Mouse (Mus musculus): ENCODE results near the gene Rab25. TPM values are rescaled to one million over a fixed set of nuclear protein-coding genes. Genes with fewer than 3 reads are reported as not detected.

Rab25 gene
- polyA plus RNA-seq, 1 experiment from 2014 or later = 1.5 TPM

DNA sequence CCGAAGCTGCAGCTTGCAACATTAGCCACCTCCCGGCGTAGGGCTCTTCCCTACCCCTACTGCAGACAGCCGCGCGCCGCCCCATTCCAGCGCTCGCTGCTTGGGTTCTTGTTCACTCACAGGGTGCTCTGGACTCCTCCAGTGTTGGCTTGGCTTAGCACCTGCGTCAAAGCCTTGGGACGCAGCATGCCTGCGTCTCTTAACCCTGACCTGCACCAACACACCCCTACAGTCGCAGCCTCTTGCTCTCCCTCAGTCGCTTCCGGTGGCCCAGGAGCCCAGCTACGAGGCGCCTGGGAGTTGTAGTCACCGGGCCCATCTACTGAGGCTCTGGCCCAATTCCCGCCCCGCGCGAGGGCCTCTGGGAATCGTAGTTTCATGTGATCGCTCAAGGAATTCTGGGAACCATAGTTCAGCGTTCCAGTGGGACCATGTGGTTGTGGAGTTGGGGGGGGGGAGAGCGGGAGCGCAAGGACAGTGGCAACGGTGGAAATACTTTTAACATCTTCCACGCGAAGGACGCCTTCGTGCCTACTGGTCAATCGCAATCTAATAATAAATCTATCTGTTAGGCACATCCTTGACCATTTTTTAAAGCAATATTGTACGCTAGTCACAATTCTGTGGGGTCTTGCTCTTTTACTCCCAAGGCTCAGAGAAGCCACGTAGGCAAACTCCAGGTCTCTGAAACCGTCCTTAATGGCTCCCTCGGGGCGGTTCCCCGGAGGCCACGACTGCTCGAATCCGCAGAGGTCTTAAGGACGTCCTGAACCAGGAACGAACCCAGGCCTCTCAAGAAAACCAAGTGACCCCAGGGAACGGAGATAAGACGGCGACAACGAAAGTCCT is 4.8 kb upstream of the Rab25 start, which contains the start of gene Lamtor2:
Gene Lamtor2, minus strand, starts transcription at position 399 of the 849 bp plus-strand sequence.
- H3K4me3 ChIP-seq = peak within 1 kb of the TSS; percentile 83
- no peaks in the 10 kb centered on the region for H3K27me3 ChIP-seq (replicated peaks)
- peaks cover 32% of the 10 kb centered on the region for H3K36me3 ChIP-seq
- H3K9ac ChIP-seq = peak within 1 kb of the TSS; percentile 97
- no peaks in the 10 kb centered on the region for H3K9me3 ChIP-seq
- peak within 1 kb of the TSS; percentile 85 for H3K4me2 ChIP-seq
- WGBS = under 1% methylated on average over 48 of the region's 48 CpGs
- peaks cover 30% of the 10 kb centered on the region for H3K4me1 ChIP-seq
- H3K27ac ChIP-seq (replicated peaks) = peak within 1 kb of the TSS; percentile 97
- peak; percentile 81 for ATAC-seq (ENCODE audit: extremely low read depth, insufficient number of reproducible peaks, low FRiP score, low TSS enrichment)

DNA sequence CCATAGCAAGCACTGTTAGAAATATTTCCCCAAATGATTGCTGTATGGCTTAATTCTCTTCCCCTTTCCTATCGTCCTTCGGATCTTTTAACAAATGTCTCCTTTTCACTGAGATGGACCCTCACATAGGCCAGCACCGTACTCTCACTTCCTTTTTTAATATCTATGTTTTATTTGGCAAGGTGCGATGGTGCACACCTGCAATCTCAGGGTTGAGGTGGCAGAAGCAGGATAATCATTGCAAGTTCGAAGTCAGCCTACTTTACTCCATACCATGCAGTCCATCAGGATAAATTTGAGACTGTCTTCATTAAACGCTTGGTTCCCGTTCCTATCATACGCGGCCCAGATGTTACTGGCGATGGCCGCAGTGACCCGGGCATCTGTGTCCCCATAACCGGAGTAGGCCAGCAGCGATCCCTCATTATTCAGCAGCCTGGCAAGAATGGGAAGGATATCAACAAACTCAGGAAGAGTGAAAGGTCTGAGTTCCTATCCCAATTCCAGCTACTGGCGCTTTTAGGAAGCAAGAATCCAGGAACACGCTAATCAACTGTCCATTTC is 4.1 kb upstream of the Rab25 start:
- no peaks in the 10 kb centered on the region for H3K9me3 ChIP-seq
- WGBS = 21% methylated on average over 16 of the region's 16 CpGs
- H3K27ac ChIP-seq (replicated peaks) = peak overlapping the region; percentile 97
- H3K27me3 ChIP-seq (replicated peaks) = no peaks in the 10 kb centered on the region
- H3K4me2 ChIP-seq = peak overlapping the region; percentile 85
- H3K9ac ChIP-seq = peak overlapping the region; percentile 89
- H3K36me3 ChIP-seq = peaks cover 25% of the 10 kb centered on the region
- peak overlapping the region; percentile 83 for H3K4me3 ChIP-seq
- peaks cover 30% of the 10 kb centered on the region for H3K4me1 ChIP-seq
- no peak for ATAC-seq (ENCODE audit: extremely low read depth, insufficient number of reproducible peaks, low FRiP score, low TSS enrichment)

DNA sequence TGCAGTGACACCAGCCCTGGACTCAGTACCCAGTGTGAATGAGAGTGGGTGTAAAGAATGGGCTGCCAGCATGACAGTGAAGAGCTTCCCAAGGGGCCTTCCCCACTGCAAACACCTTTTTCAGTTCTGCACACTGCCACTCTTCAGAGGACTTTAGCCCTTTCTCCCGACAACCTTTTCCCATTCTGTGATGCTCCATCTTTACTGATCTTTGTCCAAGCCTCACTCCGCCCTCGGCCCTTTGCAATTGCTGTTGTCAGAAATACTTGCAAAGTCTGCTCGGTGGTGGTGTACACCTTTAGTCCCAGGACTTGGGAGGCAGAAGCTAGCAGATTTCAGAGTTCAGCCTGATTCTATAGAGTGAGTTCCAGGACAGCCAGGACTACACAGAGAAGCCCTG is 3.5 kb upstream of the Rab25 start:
- ATAC-seq (ENCODE audit: extremely low read depth, insufficient number of reproducible peaks, low FRiP score, low TSS enrichment) = no peak
- 81% methylated on average over 4 of the region's 4 CpGs for WGBS
- Histone ChIP-seq H3K27ac (replicated peaks) (no peak overlapping the region), H3K9ac (peak overlapping the region; percentile 89), H3K4me3 (peak overlapping the region; percentile 83), H3K9me3 (no peaks in the 10 kb centered on the region), H3K36me3 (peaks cover 19% of the 10 kb centered on the region), H3K4me1 (peaks cover 30% of the 10 kb centered on the region), H3K4me2 (peak overlapping the region; percentile 85), H3K27me3 (replicated peaks) (no peaks in the 10 kb centered on the region)

DNA sequence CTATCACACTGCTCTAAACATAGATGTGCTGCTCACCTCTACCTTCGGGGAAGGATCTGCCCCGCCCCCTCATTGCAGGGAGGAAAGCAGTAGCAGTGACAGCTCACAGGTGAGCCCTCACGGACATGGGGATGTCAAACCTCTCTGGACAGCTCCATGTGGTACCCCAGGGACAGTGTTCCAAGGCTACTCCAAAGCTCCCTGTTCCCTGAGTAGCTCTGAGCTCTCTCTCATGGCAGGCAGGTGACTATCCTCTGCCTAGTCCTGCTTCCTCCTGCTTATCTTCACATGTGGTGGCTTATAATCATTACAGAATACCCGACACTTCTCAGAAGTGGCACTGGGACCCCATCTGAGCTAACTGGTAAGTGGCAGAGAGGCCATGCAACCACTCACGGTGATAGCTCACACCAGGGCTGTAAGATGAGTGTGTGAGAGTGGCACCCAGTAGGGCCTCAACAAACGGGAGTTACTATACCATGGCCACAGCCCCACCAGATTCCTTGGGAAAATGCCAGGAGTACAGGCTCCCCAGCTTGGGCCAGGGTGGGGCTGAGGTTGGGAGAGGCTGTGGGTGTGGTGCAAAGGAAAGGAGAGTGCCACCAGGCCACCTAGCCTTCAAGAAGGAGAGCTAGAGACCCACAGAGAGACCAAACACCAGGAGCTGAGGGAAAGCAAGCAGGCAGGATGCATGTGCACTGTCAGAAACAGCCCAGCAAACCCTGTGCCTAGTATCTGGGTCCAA is 1.3 kb downstream of the Rab25 start:
- Histone ChIP-seq H3K4me3 (no peak overlapping the region), H3K27ac (replicated peaks) (no peak overlapping the region), H3K4me2 (no peak overlapping the region), H3K9ac (no peak overlapping the region), H3K27me3 (replicated peaks) (no peaks in the 10 kb centered on the region), H3K4me1 (peaks cover 8% of the 10 kb centered on the region), H3K36me3 (peaks cover 5% of the 10 kb centered on the region; the same call in 1 of the 2 replicates), H3K9me3 (no peaks in the 10 kb centered on the region)
- no peak for ATAC-seq (ENCODE audit: extremely low read depth, insufficient number of reproducible peaks, low FRiP score, low TSS enrichment)
- WGBS = 60% methylated on average over 6 of the region's 6 CpGs

DNA sequence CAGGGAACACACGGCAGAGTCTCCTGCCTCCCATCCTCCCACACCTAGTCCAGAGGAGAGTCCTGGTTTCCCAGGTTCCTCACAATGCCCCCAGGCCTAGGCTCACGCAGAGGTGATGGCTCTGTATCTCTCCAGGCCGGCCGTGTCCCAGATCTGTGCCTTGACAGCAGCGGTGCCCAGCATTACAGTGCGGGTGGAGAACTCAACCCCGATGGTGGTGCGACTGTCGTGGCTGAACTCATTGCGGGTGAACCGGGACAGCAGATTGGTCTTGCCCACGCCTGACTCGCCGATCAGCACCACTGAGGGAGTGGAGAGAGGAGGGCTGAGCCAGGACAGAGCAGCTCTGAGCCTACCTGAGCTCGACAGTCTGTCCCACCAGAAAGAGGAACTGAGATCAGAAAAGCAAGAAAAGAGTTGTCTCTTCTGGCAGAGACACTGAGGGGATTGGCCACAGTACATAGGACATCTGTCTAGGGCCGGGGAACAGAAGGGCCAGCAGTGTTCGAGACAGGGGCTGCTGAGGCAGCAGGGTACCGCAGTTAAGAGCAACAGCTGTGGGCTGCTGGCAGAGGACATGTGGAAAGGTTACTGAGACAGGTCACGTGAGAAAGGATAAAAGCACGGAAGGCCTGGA is 3.0 kb downstream of the Rab25 start:
- no peak for ATAC-seq (ENCODE audit: extremely low read depth, insufficient number of reproducible peaks, low FRiP score, low TSS enrichment)
- 61% methylated on average over 20 of the region's 20 CpGs for WGBS
- Histone ChIP-seq H3K9me3 (no peaks in the 10 kb centered on the region), H3K27me3 (replicated peaks) (no peaks in the 10 kb centered on the region), H3K36me3 (peaks cover 13% of the 10 kb centered on the region), H3K4me1 (peaks cover 7% of the 10 kb centered on the region), H3K4me2 (no peak overlapping the region), H3K9ac (0 out of 2 replicates have a peak overlapping the region, but pooled peaks have one; percentile 40), H3K27ac (replicated peaks) (no peak overlapping the region), H3K4me3 (no peak overlapping the region)

DNA sequence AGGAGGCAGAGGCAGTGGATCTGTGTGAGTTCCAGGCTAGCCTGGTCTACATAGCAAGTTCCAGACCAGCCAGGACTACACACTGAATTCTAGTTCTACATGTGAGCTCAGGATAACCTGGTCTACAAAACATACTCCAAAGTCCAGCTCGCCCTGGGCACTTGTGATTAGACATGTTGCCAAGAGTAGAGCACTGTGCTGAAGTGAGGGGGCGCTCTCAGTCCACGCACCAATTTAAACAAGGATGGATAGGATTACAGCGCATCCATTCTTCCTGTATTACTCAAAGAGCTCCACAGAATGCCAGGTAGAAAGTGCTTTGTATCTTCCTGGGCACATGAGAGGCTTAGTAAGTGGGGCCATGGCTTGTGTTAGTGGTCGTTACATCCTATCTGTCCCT is 3.6 kb downstream of the Rab25 start:
- peaks cover 11% of the 10 kb centered on the region for H3K4me1 ChIP-seq
- H3K27ac ChIP-seq (replicated peaks) = no peak overlapping the region
- H3K36me3 ChIP-seq = peaks cover 17% of the 10 kb centered on the region
- no peak overlapping the region for H3K4me3 ChIP-seq
- H3K4me2 ChIP-seq = no peak overlapping the region
- H3K9ac ChIP-seq = 0 out of 2 replicates have a peak overlapping the region, but pooled peaks have one; percentile 40
- WGBS = 26% methylated on average over 5 of the region's 5 CpGs
- ATAC-seq (ENCODE audit: extremely low read depth, insufficient number of reproducible peaks, low FRiP score, low TSS enrichment) = no peak
- H3K27me3 ChIP-seq (replicated peaks) = no peaks in the 10 kb centered on the region
- no peaks in the 10 kb centered on the region for H3K9me3 ChIP-seq

DNA sequence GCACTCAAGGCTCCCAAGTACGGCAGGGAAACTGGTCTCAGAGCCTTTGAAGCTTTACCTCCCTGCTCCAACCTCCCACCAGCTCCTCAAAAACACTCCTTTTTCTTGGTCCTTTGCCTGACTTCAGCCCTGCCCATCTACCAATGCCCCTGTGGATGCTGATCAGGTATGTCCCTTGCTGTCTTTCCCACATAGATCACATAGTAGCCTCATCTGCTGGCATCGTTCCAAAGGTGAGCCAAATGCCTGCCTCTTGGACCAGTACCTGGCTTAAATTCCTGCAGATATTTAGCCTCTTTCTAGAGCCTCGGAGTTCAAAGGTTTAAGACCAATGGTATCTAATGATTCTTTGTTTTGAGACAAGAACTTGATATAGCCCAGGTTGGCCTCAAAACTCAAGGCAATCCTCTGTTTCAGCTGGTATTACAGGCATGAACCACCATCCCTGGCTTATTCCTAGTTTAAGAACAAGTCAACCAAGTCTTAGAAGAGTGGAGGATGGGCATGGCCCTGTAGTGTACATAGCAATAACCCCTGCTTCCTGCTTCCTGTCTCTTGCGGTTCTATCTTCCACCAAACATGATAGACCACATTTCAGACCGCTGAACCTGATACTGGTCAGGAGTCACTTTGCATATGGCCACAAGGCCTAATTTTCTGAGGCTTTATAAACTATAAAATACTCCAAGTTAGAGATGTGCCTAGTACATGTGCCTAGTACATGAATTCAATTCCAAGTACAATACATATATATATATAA is 4.3 kb downstream of the Rab25 start:
- Histone ChIP-seq H3K27ac (replicated peaks) (no peak overlapping the region), H3K4me3 (no peak overlapping the region), H3K9ac (no peak overlapping the region), H3K4me1 (peaks cover 15% of the 10 kb centered on the region), H3K9me3 (no peaks in the 10 kb centered on the region), H3K27me3 (replicated peaks) (no peaks in the 10 kb centered on the region), H3K36me3 (peaks cover 17% of the 10 kb centered on the region), H3K4me2 (no peak overlapping the region)
- no peak for ATAC-seq (ENCODE audit: extremely low read depth, insufficient number of reproducible peaks, low FRiP score, low TSS enrichment)
- WGBS = 56% methylated on average over 5 of the region's 5 CpGs

DNA sequence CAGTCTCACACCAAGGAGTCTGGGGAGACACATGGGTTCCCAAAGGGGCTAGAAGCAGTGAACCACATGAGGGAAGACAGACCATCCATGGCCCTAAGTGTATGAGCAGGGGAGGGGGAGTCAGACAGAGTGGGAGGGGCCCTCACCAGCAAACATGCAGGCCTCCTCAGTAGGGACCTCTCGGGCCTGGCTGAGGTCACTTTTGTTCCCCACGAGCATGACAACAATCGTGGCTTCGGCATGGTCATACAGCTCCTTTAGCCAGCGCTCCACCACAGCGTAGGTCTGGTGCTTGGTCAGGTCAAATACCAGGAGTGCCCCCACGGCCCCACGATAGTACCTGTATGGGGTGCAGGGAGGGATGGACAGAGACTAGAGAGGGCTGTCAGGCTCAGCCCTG is 4.9 kb downstream of the Rab25 start:
- Histone ChIP-seq H3K9ac (no peak overlapping the region), H3K36me3 (peaks cover 22% of the 10 kb centered on the region), H3K4me2 (no peak overlapping the region), H3K9me3 (no peaks in the 10 kb centered on the region), H3K4me3 (no peak overlapping the region), H3K27me3 (replicated peaks) (no peaks in the 10 kb centered on the region), H3K27ac (replicated peaks) (no peak overlapping the region), H3K4me1 (peaks cover 22% of the 10 kb centered on the region)
- no peak for ATAC-seq (ENCODE audit: extremely low read depth, insufficient number of reproducible peaks, low FRiP score, low TSS enrichment)
- 80% methylated on average over 8 of the region's 8 CpGs for WGBS

DNA sequence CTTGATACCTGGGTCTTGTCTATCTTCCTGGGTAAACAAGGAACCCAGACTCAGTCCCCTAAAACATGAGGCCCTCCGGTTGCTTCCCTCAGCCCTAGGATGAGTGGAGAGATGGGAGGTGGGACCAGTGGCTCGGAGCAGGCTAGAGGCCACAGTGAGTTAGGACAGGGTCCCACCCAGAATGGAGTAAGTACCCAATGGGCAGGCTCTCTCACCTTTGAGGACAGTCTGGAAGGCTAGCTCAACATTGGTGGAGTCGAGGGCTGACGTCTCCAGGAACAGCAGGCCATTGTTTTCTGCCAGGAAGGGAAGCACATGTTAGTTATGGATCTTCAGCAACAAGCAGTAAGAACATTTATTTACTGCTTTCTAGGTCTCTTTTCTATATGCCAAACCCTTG is 5.6 kb downstream of the Rab25 start:
- Histone ChIP-seq H3K4me1 (peaks cover 27% of the 10 kb centered on the region), H3K36me3 (peaks cover 29% of the 10 kb centered on the region), H3K27ac (replicated peaks) (no peak overlapping the region), H3K9me3 (no peaks in the 10 kb centered on the region), H3K4me2 (no peak overlapping the region), H3K27me3 (replicated peaks) (no peaks in the 10 kb centered on the region), H3K4me3 (no peak overlapping the region), H3K9ac (no peak overlapping the region)
- ATAC-seq (ENCODE audit: extremely low read depth, insufficient number of reproducible peaks, low FRiP score, low TSS enrichment) = no peak
- WGBS = 65% methylated on average over 4 of the region's 4 CpGs

DNA sequence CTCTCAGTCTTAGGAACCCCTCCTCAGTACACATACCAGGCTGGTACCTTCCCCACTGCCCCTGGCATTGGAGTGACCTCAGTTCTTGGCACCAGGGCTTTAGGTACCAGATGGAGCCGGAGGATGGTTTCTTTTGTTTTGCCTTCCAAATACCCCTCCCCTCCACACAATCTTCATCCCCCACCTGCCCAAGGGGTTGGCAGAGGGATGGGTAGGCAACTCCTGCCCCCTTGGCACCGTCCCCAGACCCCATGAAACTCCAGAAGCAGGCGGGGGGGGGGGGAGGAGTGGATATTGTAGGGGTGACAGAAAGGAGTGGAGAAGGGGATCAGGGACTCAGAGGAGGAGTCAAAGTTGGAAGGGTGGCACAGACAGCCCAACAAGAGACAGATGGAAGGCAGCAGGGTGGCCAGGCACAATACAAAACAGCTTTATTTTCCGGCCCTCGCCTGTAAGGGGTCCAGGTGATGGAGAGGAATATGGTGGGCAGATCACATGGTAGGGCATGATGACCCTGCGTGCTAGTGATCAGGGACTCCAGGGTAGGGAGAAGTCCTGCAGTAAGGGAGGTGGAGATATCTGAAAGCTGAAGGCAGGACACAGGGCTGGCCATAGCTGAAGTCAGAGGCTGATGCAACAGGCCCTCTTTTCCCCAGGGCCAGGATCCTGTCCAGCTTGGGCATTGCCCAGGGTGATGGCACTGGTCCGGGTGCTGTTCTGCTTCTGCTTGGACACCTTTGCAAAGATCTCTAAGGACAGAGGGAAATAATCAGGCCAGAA is 6.3 kb downstream of the Rab25 start:
- H3K27ac ChIP-seq (replicated peaks) = no peak overlapping the region
- ATAC-seq (ENCODE audit: extremely low read depth, insufficient number of reproducible peaks, low FRiP score, low TSS enrichment) = no peak
- H3K9me3 ChIP-seq = no peaks in the 10 kb centered on the region
- H3K4me1 ChIP-seq = peaks cover 34% of the 10 kb centered on the region
- no peak overlapping the region for H3K9ac ChIP-seq
- no peak overlapping the region for H3K4me2 ChIP-seq
- peaks cover 36% of the 10 kb centered on the region for H3K36me3 ChIP-seq
- 69% methylated on average over 6 of the region's 7 CpGs for WGBS
- no peaks in the 10 kb centered on the region for H3K27me3 ChIP-seq (replicated peaks)
- no peak overlapping the region for H3K4me3 ChIP-seq

Data from heart, embryonic 13.5 days (tissue).